Mouse (Mus musculus): ENCODE measurements around the gene Vmn1r125. TPM values are rescaled to one million over a fixed set of nuclear protein-coding genes. Genes with fewer than 3 reads are reported as not detected.
"Not testable (repeated sequence)": the region's sequence is repeated elsewhere in the genome, so short reads cannot be mapped to it uniquely, and the experiment has no call there.

Gene Vmn1r125
- not detected for total RNA-seq (2021)
- long read RNA-seq, experiment 1, result 0 reads
- long read RNA-seq, experiment 2, result 0 reads

DNA sequence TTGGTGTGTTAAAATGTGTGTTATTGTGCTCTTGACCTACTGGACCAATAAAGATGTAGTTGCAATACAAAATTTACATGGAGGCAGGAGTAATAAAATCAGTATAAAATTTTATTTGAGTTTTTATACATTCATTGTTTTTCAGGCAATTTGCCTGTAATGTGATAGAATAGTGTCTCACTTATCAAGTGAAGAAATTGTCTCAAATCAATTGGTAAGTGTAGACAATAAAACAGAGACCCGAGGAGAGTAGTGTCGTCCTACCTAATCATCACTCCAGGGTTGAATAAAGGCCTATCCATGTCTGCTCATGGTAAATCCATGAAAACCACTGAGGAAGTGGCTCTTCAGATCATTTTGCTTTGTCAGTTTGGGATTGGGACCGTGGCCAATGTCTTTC, at the start of gene Vmn1r125:
TSS of gene Vmn1r125 (plus strand) at position 301 of the 400 bp plus-strand sequence.
- DNase-seq, result not testable (repeated sequence)

DNA sequence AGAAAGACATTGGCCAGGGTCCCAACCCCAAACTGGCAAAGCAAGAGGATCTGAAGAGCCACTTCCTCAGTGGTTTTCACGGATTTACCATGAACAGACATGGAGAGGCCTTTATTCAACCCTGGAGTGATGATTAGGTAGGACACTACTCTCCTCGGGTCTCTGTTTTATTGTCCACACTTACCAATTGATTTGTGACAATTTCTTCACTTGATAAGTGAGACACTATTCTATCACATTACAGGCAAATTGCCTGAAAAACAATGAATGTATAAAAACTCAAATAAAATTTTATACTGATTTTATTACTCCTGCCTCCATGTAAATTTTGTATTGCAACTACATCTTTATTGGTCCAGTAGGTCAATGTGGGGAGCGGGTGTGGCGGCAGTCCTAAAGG, 11.5 kb upstream of the Vmn1r125 start, which contains the start of gene Vmn1r124:
TSS of gene Vmn1r124 (minus strand) at position 101 of the 400 bp plus-strand sequence.
- DNase-seq, result not testable (repeated sequence)

- DNase-seq, result not testable (repeated sequence)
Measured at GRCm38 (mm10) chr7:21301367-21301766, 29.4 kb downstream of the Vmn1r125 start, which contains the start of gene Vmn1r126. Gene Vmn1r126 (minus strand): TSS chr7:21301467.

DNA sequence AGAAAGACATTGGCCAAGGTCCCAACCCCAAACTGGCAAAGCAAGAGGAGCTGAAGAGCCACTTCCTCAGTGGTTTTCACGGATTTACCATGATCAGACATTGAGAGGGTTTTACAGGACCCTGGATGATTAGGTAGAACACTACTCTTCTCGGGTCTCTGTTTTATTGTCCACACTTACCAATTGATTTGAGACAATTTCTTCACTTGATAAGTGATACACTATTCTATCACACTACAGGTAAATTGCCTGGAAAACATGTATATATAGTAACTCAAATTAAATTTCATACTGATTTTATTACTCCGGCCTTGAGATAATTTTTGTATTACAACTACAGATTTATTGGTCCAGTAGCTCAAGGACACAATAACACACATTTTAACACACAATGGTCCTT, 47.8 kb downstream of the Vmn1r125 start, which contains the start of gene Vmn1r127:
TSS of gene Vmn1r127 (minus strand) at position 101 of the 400 bp plus-strand sequence.
- not testable (repeated sequence) for DNase-seq

Other genes starting within 250 kb of the Vmn1r125 start
- gene Vmn1r120, start 218.4 kb upstream of the Vmn1r125 start, total RNA-seq (2021), result not detected
- gene Vmn1r121, start 173.7 kb upstream of the Vmn1r125 start, total RNA-seq (2021), result not detected
- not detected for gene Vmn1r122, start 138.1 kb upstream of the Vmn1r125 start, total RNA-seq (2021)
- not detected for gene Vmn1r123, start 110.0 kb upstream of the Vmn1r125 start, total RNA-seq (2021)
- gene Gm5157, start 81.8 kb upstream of the Vmn1r125 start, total RNA-seq (2021), result not detected
- gene Vmn1r124, start 11.6 kb upstream of the Vmn1r125 start, total RNA-seq (2021), result not detected
- not detected for gene Vmn1r126, start 29.3 kb downstream of the Vmn1r125 start, total RNA-seq (2021)
- gene Vmn1r127, start 47.7 kb downstream of the Vmn1r125 start, total RNA-seq (2021), result not detected
- not detected for gene Vmn1r128, start 77.2 kb downstream of the Vmn1r125 start, total RNA-seq (2021)
- gene Vmn1r129, start 89.1 kb downstream of the Vmn1r125 start, total RNA-seq (2021), result not detected
- not detected for gene Gm6882, start 160.6 kb downstream of the Vmn1r125 start, total RNA-seq (2021)
- not detected for gene Vmn1r130, start 239.6 kb downstream of the Vmn1r125 start, total RNA-seq (2021)